Mouse (Mus musculus): ENCODE measurements around the gene Rps6kb2. TPM values are rescaled to one million over a fixed set of nuclear protein-coding genes. Genes with fewer than 3 reads are reported as not detected.

Gene Rps6kb2
- polyA plus RNA-seq, 1 experiment from 2014 or later = 42.4 TPM

- Histone ChIP-seq H3K36me3 (ENCODE audit: insufficient read depth, low read length) (peaks cover 6% of the 10 kb centered on the region; the same call in 1 of the 2 replicates), H3K27me3 (ENCODE audit: insufficient read depth, low read length) (no peaks in the 10 kb centered on the region), H3K9me3 (replicated peaks; ENCODE audit: low read length) (no peaks in the 10 kb centered on the region), H3K27ac (no peak overlapping the region), H3K4me1 (replicated peaks; ENCODE audit: insufficient read depth, low read length) (peaks cover 9% of the 10 kb centered on the region), H3K4me2 (ENCODE audit: low read length) (no peak overlapping the region), H3K4me3 (replicated peaks; ENCODE audit: low read depth, low read length) (no peak overlapping the region), H3K9ac (ENCODE audit: low read depth, low read length) (no peak overlapping the region)
- DNase-seq (ENCODE audit: low spot score) = peak; percentile 11
- ATAC-seq (replicated peaks; ENCODE audit: low FRiP score, low read depth) = no peak
- 63% methylated on average over 13 of the region's 13 CpGs for WGBS
- no peak for TF ChIP-seq CTCF (IDR thresholded peaks at IDR 0.05; ENCODE audit: low read depth)
Measured at GRCm38 (mm10) chr19:4203604-4204326, 40.6 kb upstream of the Rps6kb2 start.

- Histone ChIP-seq H3K27ac (no peak overlapping the region), H3K4me1 (replicated peaks; ENCODE audit: insufficient read depth, low read length) (peaks cover 9% of the 10 kb centered on the region), H3K36me3 (ENCODE audit: insufficient read depth, low read length) (peaks cover 6% of the 10 kb centered on the region; the same call in 1 of the 2 replicates), H3K4me2 (ENCODE audit: low read length) (no peak overlapping the region), H3K9ac (ENCODE audit: low read depth, low read length) (no peak overlapping the region), H3K4me3 (replicated peaks; ENCODE audit: low read depth, low read length) (no peak overlapping the region), H3K9me3 (replicated peaks; ENCODE audit: low read length) (no peaks in the 10 kb centered on the region), H3K27me3 (ENCODE audit: insufficient read depth, low read length) (no peaks in the 10 kb centered on the region)
- TF ChIP-seq CTCF (IDR thresholded peaks at IDR 0.05; ENCODE audit: low read depth) = peak; percentile 32
- ATAC-seq (replicated peaks; ENCODE audit: low FRiP score, low read depth) (no peak), DNase-seq (ENCODE audit: low spot score) (no peak)
- 60% methylated on average over 3 of the region's 3 CpGs for WGBS
Measured at GRCm38 (mm10) chr19:4203148-4203547, 40.0 kb upstream of the Rps6kb2 start.

- TF ChIP-seq CTCF (IDR thresholded peaks at IDR 0.05; ENCODE audit: low read depth) = no peak
- ATAC-seq (replicated peaks; ENCODE audit: low FRiP score, low read depth) (no peak), DNase-seq (ENCODE audit: low spot score) (no peak)
- H3K4me3 ChIP-seq (replicated peaks; ENCODE audit: low read depth, low read length) = peak overlapping the region; percentile 53
- H3K9ac ChIP-seq (ENCODE audit: low read depth, low read length) = peak overlapping the region; percentile 62
- no peaks in the 10 kb centered on the region for H3K27me3 ChIP-seq (ENCODE audit: insufficient read depth, low read length)
- H3K9me3 ChIP-seq (replicated peaks; ENCODE audit: low read length) = no peaks in the 10 kb centered on the region
- H3K4me2 ChIP-seq (ENCODE audit: low read length) = peak overlapping the region; percentile 87
- peaks cover 6% of the 10 kb centered on the region; the same call in 1 of the 2 replicates for H3K36me3 ChIP-seq (ENCODE audit: insufficient read depth, low read length)
- peaks cover 9% of the 10 kb centered on the region for H3K4me1 ChIP-seq (replicated peaks; ENCODE audit: insufficient read depth, low read length)
- 42% methylated on average over 7 of the region's 7 CpGs for WGBS
- H3K27ac ChIP-seq = no peak overlapping the region
Measured at GRCm38 (mm10) chr19:4202149-4202548, 39.0 kb upstream of the Rps6kb2 start.

- Histone ChIP-seq H3K27me3 (ENCODE audit: insufficient read depth, low read length) (no peaks in the 10 kb centered on the region), H3K27ac (peak within 1 kb of the TSS; percentile 55), H3K4me1 (replicated peaks; ENCODE audit: insufficient read depth, low read length) (peaks cover 13% of the 10 kb centered on the region), H3K4me3 (replicated peaks; ENCODE audit: low read depth, low read length) (peak within 1 kb of the TSS; percentile 53), H3K4me2 (ENCODE audit: low read length) (peak within 1 kb of the TSS; percentile 87), H3K9ac (ENCODE audit: low read depth, low read length) (peak within 1 kb of the TSS; percentile 62), H3K36me3 (ENCODE audit: insufficient read depth, low read length) (peaks cover 11% of the 10 kb centered on the region; the same call in 1 of the 2 replicates), H3K9me3 (replicated peaks; ENCODE audit: low read length) (no peaks in the 10 kb centered on the region)
- peak; percentile 99 for DNase-seq (ENCODE audit: low spot score)
- WGBS = under 1% methylated on average over 34 of the region's 34 CpGs
- no peak for TF ChIP-seq CTCF (IDR thresholded peaks at IDR 0.05; ENCODE audit: low read depth)
- peak; percentile 82 for ATAC-seq (replicated peaks; ENCODE audit: low FRiP score, low read depth)
Measured at GRCm38 (mm10) chr19:4201291-4201909, 38.2 kb upstream of the Rps6kb2 start, which contains the start of gene Rad9a. Gene Rad9a (minus strand): TSS chr19:4201662.

GRCm38 (mm10) chr19:4197180-4197579 is 34.0 kb upstream of the Rps6kb2 start:
- no peak for TF ChIP-seq CTCF (IDR thresholded peaks at IDR 0.05; ENCODE audit: low read depth)
- no peak for ATAC-seq (replicated peaks; ENCODE audit: low FRiP score, low read depth)
- H3K9ac ChIP-seq (ENCODE audit: low read depth, low read length) = no peak overlapping the region

GRCm38 (mm10) chr19:4196548-4196947 is 33.4 kb upstream of the Rps6kb2 start:
- Histone ChIP-seq H3K4me2 (ENCODE audit: low read length) (no peak overlapping the region), H3K9ac (ENCODE audit: low read depth, low read length) (0 out of 2 replicates have a peak overlapping the region, but pooled peaks have one; percentile 24), H3K4me3 (replicated peaks; ENCODE audit: low read depth, low read length) (no peak overlapping the region), H3K27ac (no peak overlapping the region), H3K4me1 (replicated peaks; ENCODE audit: insufficient read depth, low read length) (peaks cover 19% of the 10 kb centered on the region), H3K36me3 (ENCODE audit: insufficient read depth, low read length) (peaks cover 32% of the 10 kb centered on the region), H3K9me3 (replicated peaks; ENCODE audit: low read length) (no peaks in the 10 kb centered on the region), H3K27me3 (ENCODE audit: insufficient read depth, low read length) (no peaks in the 10 kb centered on the region)
- ATAC-seq (replicated peaks; ENCODE audit: low FRiP score, low read depth) (no peak), DNase-seq (ENCODE audit: low spot score) (no peak)
- TF ChIP-seq CTCF (IDR thresholded peaks at IDR 0.05; ENCODE audit: low read depth) = no peak
- WGBS = 0% methylated on average over 5 of the region's 5 CpGs

More at GRCm38 (mm10) chr19:4197180-4197579, 34.0 kb upstream of the Rps6kb2 start:
- H3K4me1 ChIP-seq (replicated peaks; ENCODE audit: insufficient read depth, low read length) = peaks cover 19% of the 10 kb centered on the region
- WGBS = 59% methylated on average over 3 of the region's 3 CpGs
- no peaks in the 10 kb centered on the region for H3K27me3 ChIP-seq (ENCODE audit: insufficient read depth, low read length)
- H3K36me3 ChIP-seq (ENCODE audit: insufficient read depth, low read length) = peaks cover 32% of the 10 kb centered on the region
- DNase-seq (ENCODE audit: low spot score) = no peak
- H3K4me2 ChIP-seq (ENCODE audit: low read length) = no peak overlapping the region
- H3K4me3 ChIP-seq (replicated peaks; ENCODE audit: low read depth, low read length) = no peak overlapping the region
- H3K9me3 ChIP-seq (replicated peaks; ENCODE audit: low read length) = no peaks in the 10 kb centered on the region
- no peak overlapping the region for H3K27ac ChIP-seq

Measured in kidney, postnatal 0 days (tissue).